Mouse (Mus musculus): ENCODE results near the gene Uts2.

DNA sequence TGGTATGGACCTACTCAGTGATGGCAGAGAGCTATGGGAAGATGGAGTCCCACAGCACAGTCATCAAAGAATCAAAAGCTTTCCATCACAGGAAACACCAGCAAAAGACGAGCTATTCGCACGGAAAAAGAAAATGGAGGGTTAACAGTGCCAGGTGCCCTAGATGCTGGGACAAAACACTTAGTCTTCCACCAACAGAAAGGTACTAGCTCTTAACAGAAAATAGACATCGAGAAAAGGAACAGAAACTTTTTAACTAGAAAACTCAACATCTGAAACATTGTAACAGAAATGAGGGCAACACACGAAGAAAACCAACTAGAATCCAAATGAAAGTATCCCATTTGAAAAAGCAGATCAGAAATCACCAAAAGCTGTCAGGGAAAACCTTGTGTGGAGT is 16.7 kb upstream of the Uts2 start:
- no peak for TF ChIP-seq POLR2A (IDR thresholded peaks at IDR 0.05; ENCODE audit: insufficient read length, low read depth)
- TF ChIP-seq CEBPB (IDR thresholded peaks at IDR 0.05; ENCODE audit: insufficient read depth, poor library complexity, severe bottlenecking): no peak
- no peak for TF ChIP-seq POLR2AphosphoS2 (IDR thresholded peaks at IDR 0.05; ENCODE audit: insufficient read length, low read depth)

All from myocyte (in vitro differentiated cells).